ENCODE assay signal across 7 mouse cellular contexts in genomic region chr6:83119734-83120051, GRCm38 (mm10). TPM values are rescaled to one million over a fixed set of nuclear protein-coding genes. Genes with fewer than 3 reads are reported as not detected.
DNase-seq lines count a peak whose midpoint lies in the region; ATAC-seq lines count a peak whose summit lies in the region.

No protein-coding gene starts in this region.

- H3K4me3 ChIP-seq in megakaryocyte, embryonic 14.5 days (replicated peaks) = peak overlapping the region; percentile 79
- peak overlapping the region; percentile 65; the same call in 1 of the 2 replicates for H3K4me3 ChIP-seq in forebrain, embryonic 14.5 days (ENCODE audit: low read depth, low read length)
- peak overlapping the region; percentile 83 for H3K4me3 ChIP-seq in neural tube, embryonic 15.5 days (replicated peaks)

- no peaks in the 10 kb centered on the region for H3K27me3 ChIP-seq in megakaryocyte, embryonic 14.5 days (replicated peaks)
- H3K27me3 ChIP-seq in forebrain, embryonic 14.5 days (replicated peaks; ENCODE audit: control insufficient read depth, insufficient read depth, low read length) = no peaks in the 10 kb centered on the region
- no peaks in the 10 kb centered on the region for H3K27me3 ChIP-seq in neural tube, embryonic 15.5 days (replicated peaks)

- no peak overlapping the region for H3K27ac ChIP-seq in forebrain, embryonic 14.5 days (ENCODE audit: low read depth, low read length)
- H3K27ac ChIP-seq in neural tube, embryonic 15.5 days (replicated peaks) = peak overlapping the region; percentile 97; the same call in 1 of the 2 replicates

- 81% methylated on average over 7 of the region's 7 CpGs for WGBS in forebrain, embryonic 14.5 days
- WGBS in neural tube, embryonic 15.5 days = 80% methylated on average over 7 of the region's 7 CpGs

- peaks cover 91% of the 10 kb centered on the region for H3K4me1 ChIP-seq in megakaryocyte, embryonic 14.5 days
- peaks cover 30% of the 10 kb centered on the region for H3K4me1 ChIP-seq in forebrain, embryonic 14.5 days (ENCODE audit: control insufficient read depth, insufficient read depth, low read length)
- H3K4me1 ChIP-seq in neural tube, embryonic 15.5 days = peaks cover 73% of the 10 kb centered on the region

- peak overlapping the region; percentile 94 for H3K4me2 ChIP-seq in forebrain, embryonic 14.5 days (ENCODE audit: low read length)
- H3K4me2 ChIP-seq in neural tube, embryonic 15.5 days = peak overlapping the region; percentile 97

- no peak for DNase-seq in forebrain, embryonic 14.5 days (ENCODE audit: low spot score)
- peak; percentile 56 to 71 for DNase-seq in kidney, postnatal 25 days
- no peak for DNase-seq in c-Kit-positive CD71-positive TER-119-positive erythroid progenitor cells, embryonic 14.5 days (ENCODE audit: low spot score)
- no peak for DNase-seq in urinary bladder, postnatal 4 days (ENCODE audit: low spot score in 2 of 2)

- peak overlapping the region; percentile 92; the same call in 1 of the 2 replicates for H3K9ac ChIP-seq in forebrain, embryonic 14.5 days (ENCODE audit: low read length)
- H3K9ac ChIP-seq in neural tube, embryonic 15.5 days (replicated peaks) = peak overlapping the region; percentile 92; the same call in 1 of the 2 replicates

- H3K9me3 ChIP-seq in megakaryocyte, embryonic 14.5 days = no peaks in the 10 kb centered on the region
- no peaks in the 10 kb centered on the region for H3K9me3 ChIP-seq in forebrain, embryonic 14.5 days (replicated peaks; ENCODE audit: control insufficient read depth, low read length)
- no peaks in the 10 kb centered on the region for H3K9me3 ChIP-seq in neural tube, embryonic 15.5 days (replicated peaks)

- peaks cover 47% of the 10 kb centered on the region for H3K36me3 ChIP-seq in megakaryocyte, embryonic 14.5 days (replicated peaks; ENCODE audit: low read length)
- peaks cover 34% of the 10 kb centered on the region for H3K36me3 ChIP-seq in forebrain, embryonic 14.5 days (ENCODE audit: control insufficient read depth, insufficient read depth, low read length)
- H3K36me3 ChIP-seq in neural tube, embryonic 15.5 days = peaks cover 30% of the 10 kb centered on the region

- no peak for ATAC-seq in megakaryocyte, adult 5-6 weeks (ENCODE audit: poor library complexity, severe bottlenecking)
- no peak for ATAC-seq in forebrain, embryonic 14.5 days
- ATAC-seq in neural tube, embryonic 15.5 days (ENCODE audit: low FRiP score) = no peak

RNA-seq across cellular contexts. Expression of gene Wbp1, which starts 1.7 kb away (rescaled TPM):
- 86.6 and 121 TPM in 2 replicates for polyA plus RNA-seq in megakaryocyte, embryonic 14.5 days (2012; ENCODE audit: insufficient read depth, low replicate concordance)
- total RNA-seq in megakaryocyte, adult 5-6 weeks (2015) = 33.5 and 34.8 TPM in 2 replicates
- 74.0 and 89.9 TPM in 2 replicates for total RNA-seq in megakaryocyte, adult 5-6 weeks (2017)
- polyA plus RNA-seq in forebrain, embryonic 14.5 days (2014; fragmentation: Nextera tagmentation; extraction: Ambion mirVana) = 197 and 214 TPM in 2 replicates
- polyA plus RNA-seq in neural tube, embryonic 15.5 days (2015; fragmentation: Nextera tagmentation; extraction: Ambion mirVana) = 146 and 155 TPM in 2 replicates

RNA-seq across cellular contexts. Expression of gene Mogs, which starts 4.4 kb away (rescaled TPM):
- polyA plus RNA-seq in megakaryocyte, embryonic 14.5 days (2012; ENCODE audit: insufficient read depth, low replicate concordance) = 76.1 and 165 TPM in 2 replicates
- total RNA-seq in megakaryocyte, adult 5-6 weeks (2015) = 17.5 and 21.6 TPM in 2 replicates
- total RNA-seq in megakaryocyte, adult 5-6 weeks (2017) = 33.4 and 38.7 TPM in 2 replicates
- 8.8 and 15.0 TPM in 2 replicates for polyA plus RNA-seq in forebrain, embryonic 14.5 days (2014; fragmentation: Nextera tagmentation; extraction: Ambion mirVana)
- 26.1 and 31.3 TPM in 2 replicates for polyA plus RNA-seq in neural tube, embryonic 15.5 days (2015; fragmentation: Nextera tagmentation; extraction: Ambion mirVana)

RNA-seq across cellular contexts. Expression of gene Ino80b, which starts 5.5 kb away (rescaled TPM):
- polyA plus RNA-seq in megakaryocyte, embryonic 14.5 days (2012; ENCODE audit: insufficient read depth, low replicate concordance) = 201 and 370 TPM in 2 replicates
- total RNA-seq in megakaryocyte, adult 5-6 weeks (2015) = 18.8 and 19.6 TPM in 2 replicates
- total RNA-seq in megakaryocyte, adult 5-6 weeks (2017) = 26.0 and 36.2 TPM in 2 replicates
- 15.6 and 17.5 TPM in 2 replicates for polyA plus RNA-seq in forebrain, embryonic 14.5 days (2014; fragmentation: Nextera tagmentation; extraction: Ambion mirVana)
- polyA plus RNA-seq in neural tube, embryonic 15.5 days (2015; fragmentation: Nextera tagmentation; extraction: Ambion mirVana) = 12.0 and 12.3 TPM in 2 replicates

RNA-seq across cellular contexts. Expression of gene Mrpl53, which starts 10.9 kb away (rescaled TPM):
- 9.6 and 78.7 TPM in 2 replicates for polyA plus RNA-seq in megakaryocyte, embryonic 14.5 days (2012; ENCODE audit: insufficient read depth, low replicate concordance)
- total RNA-seq in megakaryocyte, adult 5-6 weeks (2015) = 44.5 and 45.8 TPM in 2 replicates
- total RNA-seq in megakaryocyte, adult 5-6 weeks (2017) = 20.8 and 27.7 TPM in 2 replicates
- 128 and 154 TPM in 2 replicates for polyA plus RNA-seq in forebrain, embryonic 14.5 days (2014; fragmentation: Nextera tagmentation; extraction: Ambion mirVana)
- 121 and 123 TPM in 2 replicates for polyA plus RNA-seq in neural tube, embryonic 15.5 days (2015; fragmentation: Nextera tagmentation; extraction: Ambion mirVana)

RNA-seq across cellular contexts. Expression of gene Rtkn, which starts 15.6 kb away (rescaled TPM):
- 15.8 and 48.5 TPM in 2 replicates for polyA plus RNA-seq in megakaryocyte, embryonic 14.5 days (2012; ENCODE audit: insufficient read depth, low replicate concordance)
- total RNA-seq in megakaryocyte, adult 5-6 weeks (2015) = 0.52 and 0.67 TPM in 2 replicates
- total RNA-seq in megakaryocyte, adult 5-6 weeks (2017) = 0.29 and 1.2 TPM in 2 replicates
- 4.7 and 4.8 TPM in 2 replicates for polyA plus RNA-seq in forebrain, embryonic 14.5 days (2014; fragmentation: Nextera tagmentation; extraction: Ambion mirVana)
- 17.1 and 23.7 TPM in 2 replicates for polyA plus RNA-seq in neural tube, embryonic 15.5 days (2015; fragmentation: Nextera tagmentation; extraction: Ambion mirVana)

Comparison
In these comparisons a context has a peak if more than half of its experiments do, and no peak if none do; other contexts are left out.
1. DNase-seq: peak in kidney, postnatal 25 days (2 of 2); none in forebrain, embryonic 14.5 days (single experiment), c-Kit-positive CD71-positive TER-119-positive erythroid progenitor cells, embryonic 14.5 days (single experiment) and urinary bladder, postnatal 4 days (0 of 2).
2. RNA of gene Ino80b, which starts 5.5 kb away (polyA plus RNA-seq): 201 to 370 TPM in megakaryocyte, embryonic 14.5 days; 15.6 to 17.5 TPM in forebrain, embryonic 14.5 days and 12.0 to 12.3 TPM in neural tube, embryonic 15.5 days; every median in the first group is over 10 times any median in the second.
3. Peak in every context shown above with its lines, with median percentiles within 50 percentile points of each other: H3K4me3 ChIP-seq.